Mouse (Mus musculus) thymus, adult 2 months (tissue): ENCODE data around the gene Myo1f. TPM values are rescaled to one million over a fixed set of nuclear protein-coding genes. Genes with fewer than 3 reads are reported as not detected.

Source experiments
- DNase-seq: peaks from one replicate; pipeline ENCODE4 v3.0.0; 2021
- H3K27ac ChIP-seq: fragments of 200-500 bp; 2 replicates; pipeline ENCODE4 v1.5.1; 2012; ENCODE audit warnings: low read length, control low read depth; ENCODE audit not compliant: control insufficient read depth, insufficient read depth
- H3K27me3 ChIP-seq: fragments of 200-500 bp; 2 replicates; pipeline ENCODE4 v1.6.1; 2012; ENCODE audit warnings: mild to moderate bottlenecking, low read length, moderate library complexity, mixed read lengths; ENCODE audit not compliant: control insufficient read depth, insufficient read depth
- H3K36me3 ChIP-seq: fragments of 200-500 bp; 2 replicates; pipeline ENCODE4 v1.6.1; 2012; ENCODE audit warnings: mild to moderate bottlenecking, low read length, moderate library complexity; ENCODE audit not compliant: control insufficient read depth, insufficient read depth
- H3K4me1 ChIP-seq: fragments of 200-500 bp; replicated peaks from 2 replicates; pipeline ENCODE4 v1.6.1; 2012; ENCODE audit warnings: low read length; ENCODE audit not compliant: control insufficient read depth, insufficient read depth
- H3K4me3 ChIP-seq: fragments of 200-500 bp; 2 replicates; pipeline ENCODE4 v1.5.1; 2012; ENCODE audit warnings: mild to moderate bottlenecking, low read length, control low read depth, moderate library complexity; ENCODE audit not compliant: control insufficient read depth, insufficient read depth
- CTCF ChIP-seq: fragments of 200-500 bp; IDR thresholded peaks from 2 replicates; pipeline ENCODE4 v1.5.1; 2012; ENCODE audit warnings: mild to moderate bottlenecking, control low read depth, low read length, moderate library complexity, borderline replicate concordance; ENCODE audit not compliant: control insufficient read depth, poor library complexity, insufficient read depth; ENCODE audit errors: extremely low read depth
- POLR2A ChIP-seq: fragments of 200-500 bp; IDR thresholded peaks from 2 replicates; pipeline ENCODE4 v1.6.1; 2012; ENCODE audit warnings: mild to moderate bottlenecking, low read length, control low read depth, moderate library complexity; ENCODE audit not compliant: control insufficient read depth, poor library complexity, insufficient read depth; ENCODE audit errors: extremely low read depth
- WGBS: fragments of 180-500 bp; shearing (Covaris S2); methylation state at CpG from one replicate; pipeline ENCODE4 v1.1.7; 2018; 5-methylcytosine and 5-hydroxymethylcytosine counted together
- polyA plus RNA-seq: library from polyadenylated mRNA; depleted of rRNA; stranded (reverse); fragments of >200 nt; gene quantifications from 2 replicates; pipeline ENCODE4 v1.2.3, GENCODE M21; 2012; rRNA removed

Gene Myo1f
- 12.4 and 14.9 TPM in 2 replicates for polyA plus RNA-seq

DNA sequence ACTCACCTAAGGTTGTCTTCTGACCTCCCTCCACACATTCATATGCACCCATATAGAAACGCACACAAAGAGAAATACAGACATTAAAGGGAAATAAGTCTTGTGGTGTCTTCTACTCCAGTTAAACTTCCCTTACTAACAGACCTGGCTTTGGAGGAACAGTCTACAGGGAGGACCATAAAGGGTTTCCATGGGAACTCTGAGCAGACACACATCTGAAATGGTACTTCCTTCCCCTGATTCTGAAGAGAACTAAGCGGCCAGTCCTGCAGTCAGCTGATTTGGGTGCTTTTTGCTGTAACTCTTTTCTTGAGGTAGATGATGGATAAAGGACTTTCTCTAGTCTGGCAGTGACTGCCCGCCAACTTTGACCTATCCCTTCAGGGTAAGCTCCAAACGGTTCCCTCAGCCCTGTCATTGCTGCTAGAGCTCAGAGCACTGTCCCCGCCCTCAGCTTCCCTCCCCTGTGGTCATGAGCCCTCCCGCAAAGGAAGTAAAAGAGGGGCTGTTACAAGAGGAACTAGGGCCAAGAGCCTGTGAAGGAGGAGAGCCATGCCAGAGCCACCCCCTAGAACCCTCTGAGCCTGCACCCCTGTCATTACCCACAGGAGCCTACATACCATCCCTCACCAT is at the start of gene Myo1f:
Gene Myo1f, plus strand, starts transcription at position 485 of the 633 bp plus-strand sequence.
- 2% methylated on average over 6 of the region's 6 CpGs for WGBS
- peak within 1 kb of the TSS; percentile 16; the same call in 1 of the 2 replicates for H3K4me3 ChIP-seq
- peaks cover 16% of the 10 kb centered on the region for H3K4me1 ChIP-seq
- H3K36me3 ChIP-seq = no peaks in the 10 kb centered on the region
- peak within 1 kb of the TSS; percentile 62; the same call in 1 of the 2 replicates for H3K27ac ChIP-seq
- DNase-seq = peak; percentile 69
- H3K27me3 ChIP-seq = no peaks in the 10 kb centered on the region
- TF ChIP-seq POLR2A (no peak), CTCF (no peak)

GRCm38 (mm10) chr17:33508386-33508785 is 47.1 kb upstream of the Myo1f start:
- WGBS = 96% methylated on average over 1 of the region's 1 CpGs

DNA sequence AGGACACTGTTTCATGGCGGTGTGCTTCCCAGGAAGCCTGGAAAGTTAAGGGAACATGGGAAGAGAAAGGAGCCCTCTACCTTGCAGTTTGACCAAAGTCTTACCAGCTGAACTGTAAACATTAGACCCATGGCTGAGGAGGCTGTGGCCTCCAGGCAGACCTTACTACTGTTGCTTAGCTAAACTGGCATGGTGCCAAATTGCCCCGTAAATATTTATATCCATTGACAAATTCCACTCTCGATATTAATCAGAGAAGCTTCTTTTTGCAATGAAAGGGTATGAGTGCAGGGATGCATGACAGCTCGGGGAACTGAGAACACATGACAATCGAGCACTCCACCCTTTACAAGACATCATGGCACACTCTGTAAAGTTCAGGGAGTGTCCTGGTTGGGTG is 45.3 kb upstream of the Myo1f start:
- no peak overlapping the region for H3K4me3 ChIP-seq
- TF ChIP-seq POLR2A = no peak
- TF ChIP-seq CTCF = no peak
- H3K36me3 ChIP-seq = no peaks in the 10 kb centered on the region
- 91% methylated on average over 5 of the region's 5 CpGs for WGBS
- H3K4me1 ChIP-seq = no peaks in the 10 kb centered on the region
- H3K27ac ChIP-seq = no peak overlapping the region
- H3K27me3 ChIP-seq = no peaks in the 10 kb centered on the region
- no peak for DNase-seq

More at GRCm38 (mm10) chr17:33508386-33508785, 47.1 kb upstream of the Myo1f start:
- Histone ChIP-seq H3K36me3 (no peaks in the 10 kb centered on the region), H3K4me1 (no peaks in the 10 kb centered on the region), H3K27ac (no peak overlapping the region), H3K27me3 (no peaks in the 10 kb centered on the region), H3K4me3 (no peak overlapping the region)
- no peak for DNase-seq
- no peak for TF ChIP-seq CTCF
- no peak for TF ChIP-seq POLR2A

DNA sequence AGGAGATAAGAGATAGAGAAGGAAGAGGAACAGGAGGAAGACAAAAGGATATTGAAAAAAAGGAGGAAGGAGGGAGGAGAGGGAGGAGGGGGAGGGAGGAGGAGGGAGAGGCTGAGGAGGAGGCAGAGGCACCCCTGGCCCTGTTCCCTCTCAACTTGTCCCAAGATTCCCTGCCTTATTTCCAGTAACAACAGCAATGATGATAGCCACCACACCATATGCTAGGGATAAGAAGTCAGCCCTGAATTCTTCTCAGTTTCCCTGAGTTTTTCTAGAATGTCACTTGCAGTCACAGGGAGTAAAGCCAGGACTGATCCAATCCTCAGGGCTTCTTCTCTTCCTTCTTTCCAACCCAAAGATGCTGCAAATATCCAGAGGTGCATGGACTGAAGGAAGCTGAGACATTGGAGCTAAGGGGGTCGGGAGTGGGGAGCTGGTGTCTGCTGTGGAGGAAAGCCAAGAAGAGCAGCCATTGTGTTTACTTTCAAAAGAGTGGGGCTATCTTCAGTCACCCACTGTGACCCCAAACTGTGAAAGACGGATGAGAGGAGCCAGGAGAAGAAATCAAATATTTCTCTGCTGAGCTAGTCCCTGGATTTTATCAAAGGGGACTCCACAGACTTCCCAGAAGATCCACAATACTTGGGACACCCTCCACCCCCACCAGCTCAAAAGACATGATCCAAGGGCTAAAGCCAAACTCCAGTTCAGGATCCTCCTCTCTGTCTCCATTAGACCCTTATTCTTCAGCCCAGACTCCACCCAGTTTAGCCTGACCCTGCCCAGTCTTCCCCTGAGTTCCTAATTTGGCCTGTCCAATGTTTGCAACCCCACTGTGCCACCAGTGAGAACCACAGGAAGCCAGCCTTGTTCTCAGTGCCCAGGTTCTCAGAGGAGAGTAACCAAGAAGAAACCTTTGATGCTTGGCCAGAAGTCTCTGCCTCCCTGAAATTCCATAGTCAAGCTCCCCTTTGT is 42.8 kb upstream of the Myo1f start:
- WGBS = 95% methylated on average over 2 of the region's 2 CpGs
- DNase-seq = no peak
- Histone ChIP-seq H3K4me1 (no peaks in the 10 kb centered on the region), H3K4me3 (no peak overlapping the region), H3K36me3 (no peaks in the 10 kb centered on the region), H3K27me3 (no peaks in the 10 kb centered on the region), H3K27ac (no peak overlapping the region)
- TF ChIP-seq POLR2A (no peak), CTCF (no peak)

- no peak for DNase-seq
- Histone ChIP-seq H3K4me1 (no peaks in the 10 kb centered on the region), H3K4me3 (no peak overlapping the region), H3K27me3 (no peaks in the 10 kb centered on the region), H3K36me3 (no peaks in the 10 kb centered on the region), H3K27ac (no peak overlapping the region)
- TF ChIP-seq CTCF = no peak
- WGBS = 97% methylated on average over 5 of the region's 5 CpGs
Measured at GRCm38 (mm10) chr17:33513874-33514273, 41.6 kb upstream of the Myo1f start.

GRCm38 (mm10) chr17:33520366-33520765 is 35.1 kb upstream of the Myo1f start:
- H3K4me3 ChIP-seq = no peak overlapping the region
- peaks cover 6% of the 10 kb centered on the region for H3K4me1 ChIP-seq
- TF ChIP-seq CTCF (no peak), POLR2A (no peak)
- H3K36me3 ChIP-seq = no peaks in the 10 kb centered on the region
- DNase-seq = no peak
- WGBS = 55% methylated on average over 1 of the region's 1 CpGs
- no peaks in the 10 kb centered on the region for H3K27me3 ChIP-seq
- no peak overlapping the region for H3K27ac ChIP-seq
